Mouse (Mus musculus): ENCODE measurements at regions not wholly inside any gene's neighbourhood (a gene's known extent, or its start where the extent isn't known, plus 50 kb on each side); places are given as distances from the start of the nearest gene placed in this dataset.
"Not testable (repeated sequence)": the region's sequence is repeated elsewhere in the genome, so short reads cannot be mapped to it uniquely, and the experiment has no call there.

DNA sequence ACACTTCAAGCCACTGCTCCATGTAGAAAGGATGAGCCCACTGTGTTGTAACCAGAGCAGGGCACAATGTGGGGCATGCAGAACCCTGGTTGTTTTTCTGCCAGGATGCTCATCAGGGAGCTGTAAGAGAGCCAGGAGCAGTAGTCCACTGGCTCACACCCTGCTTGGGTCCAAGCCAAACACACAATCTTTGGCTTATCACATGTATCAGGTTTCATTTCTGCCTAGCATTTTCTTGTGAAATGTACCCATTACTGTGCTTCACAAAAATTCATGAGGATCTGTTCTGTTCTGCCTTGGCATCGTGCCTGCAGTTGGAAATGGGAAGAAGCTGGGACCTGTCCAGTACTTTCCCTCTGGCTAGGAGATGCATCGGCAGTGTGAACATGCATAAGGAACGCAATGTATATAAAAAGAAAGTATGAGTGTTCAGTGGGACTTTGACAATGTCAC, 491.6 kb upstream of the Igfbp3 start:
- in situ Hi-C loops (cut with MboI; ENCODE audit: low sequenced_read_pairs in 2 of 2, unreplicated experiment in 2 of 2): no loop called here
- no peak overlapping the region for H3K4me3 ChIP-seq (ENCODE audit: insufficient read depth in 1 of 2, low read depth in 1 of 2, low read length in 2 of 2, poor library complexity in 1 of 2, severe bottlenecking in 1 of 2)
- peaks cover 2% of the 10 kb centered on the region; the same call in 1 of the 2 replicates for H3K9me3 ChIP-seq (ENCODE audit: control insufficient read depth, insufficient read depth, low read depth, low read length)
- no peaks in the 10 kb centered on the region for H3K36me3 ChIP-seq (ENCODE audit: control insufficient read depth, insufficient read depth, low read length, poor library complexity, severe bottlenecking)
- H3K4me1 ChIP-seq (ENCODE audit: control insufficient read depth in 2 of 2, insufficient read depth in 2 of 2, low read length in 2 of 2, poor library complexity in 1 of 2): no peaks in the 10 kb centered on the region
- no peak for DNase-seq (ENCODE audit: low read depth, low spot score)
- no peak overlapping the region for H3K27ac ChIP-seq (ENCODE audit: insufficient read depth, low read depth, low read length, poor library complexity, severe bottlenecking)
- TF ChIP-seq CHD2 (IDR thresholded peaks at IDR 0.05; ENCODE audit: low read depth, low read length) (no peak), ZNF384 (IDR thresholded peaks at IDR 0.05; ENCODE audit: low read depth, low read length) (no peak), HCFC1 (IDR thresholded peaks at IDR 0.05; ENCODE audit: borderline replicate concordance, insufficient read depth, low read length) (no peak), ZC3H11A (IDR thresholded peaks at IDR 0.05; ENCODE audit: borderline replicate concordance, low read depth, low read length) (no peak), MAFK (IDR thresholded peaks at IDR 0.05; ENCODE audit: insufficient read depth, low read depth, low read length) (no peak)
- no peak overlapping the region for H3K9ac ChIP-seq (ENCODE audit: insufficient read depth, low read depth, low read length, poor library complexity, severe bottlenecking)

DNA sequence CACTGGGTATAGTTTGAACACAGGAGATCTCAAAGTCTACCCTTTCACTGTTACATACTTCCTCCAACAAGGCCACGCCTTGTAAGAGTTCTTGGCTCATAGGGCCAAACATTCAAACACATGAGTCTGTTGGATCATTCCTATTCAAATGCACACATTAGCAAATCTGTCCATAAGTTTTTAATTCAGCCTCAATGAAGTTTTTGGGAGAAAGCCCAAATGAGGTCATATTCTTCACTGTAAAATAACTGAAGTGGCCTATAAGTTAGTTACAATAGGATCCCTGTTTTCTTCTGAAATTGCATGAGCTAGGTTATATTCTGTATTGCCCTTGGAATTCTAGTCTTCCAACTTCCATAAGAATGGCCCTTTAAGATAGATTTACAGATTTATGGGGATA, 483.9 kb upstream of the Igfbp3 start:
- no peak overlapping the region for H3K4me3 ChIP-seq (ENCODE audit: insufficient read depth in 1 of 2, low read depth in 1 of 2, low read length in 2 of 2, poor library complexity in 1 of 2, severe bottlenecking in 1 of 2)
- no peak for TF ChIP-seq MAFK (IDR thresholded peaks at IDR 0.05; ENCODE audit: insufficient read depth, low read depth, low read length)
- no peak for TF ChIP-seq CHD2 (IDR thresholded peaks at IDR 0.05; ENCODE audit: low read depth, low read length)
- no peak for TF ChIP-seq ZNF384 (IDR thresholded peaks at IDR 0.05; ENCODE audit: low read depth, low read length)
- H3K9me3 ChIP-seq (ENCODE audit: control insufficient read depth, insufficient read depth, low read depth, low read length): no peaks in the 10 kb centered on the region
- H3K9ac ChIP-seq (ENCODE audit: insufficient read depth, low read depth, low read length, poor library complexity, severe bottlenecking): no peak overlapping the region
- no peak for DNase-seq (ENCODE audit: low read depth, low spot score)
- no peaks in the 10 kb centered on the region for H3K4me1 ChIP-seq (ENCODE audit: control insufficient read depth in 2 of 2, insufficient read depth in 2 of 2, low read length in 2 of 2, poor library complexity in 1 of 2)
- no peaks in the 10 kb centered on the region for H3K36me3 ChIP-seq (ENCODE audit: control insufficient read depth, insufficient read depth, low read length, poor library complexity, severe bottlenecking)
- H3K27ac ChIP-seq (ENCODE audit: insufficient read depth, low read depth, low read length, poor library complexity, severe bottlenecking): no peak overlapping the region
- in situ Hi-C loops (cut with MboI; ENCODE audit: low sequenced_read_pairs in 2 of 2, unreplicated experiment in 2 of 2): no loop called here

DNA sequence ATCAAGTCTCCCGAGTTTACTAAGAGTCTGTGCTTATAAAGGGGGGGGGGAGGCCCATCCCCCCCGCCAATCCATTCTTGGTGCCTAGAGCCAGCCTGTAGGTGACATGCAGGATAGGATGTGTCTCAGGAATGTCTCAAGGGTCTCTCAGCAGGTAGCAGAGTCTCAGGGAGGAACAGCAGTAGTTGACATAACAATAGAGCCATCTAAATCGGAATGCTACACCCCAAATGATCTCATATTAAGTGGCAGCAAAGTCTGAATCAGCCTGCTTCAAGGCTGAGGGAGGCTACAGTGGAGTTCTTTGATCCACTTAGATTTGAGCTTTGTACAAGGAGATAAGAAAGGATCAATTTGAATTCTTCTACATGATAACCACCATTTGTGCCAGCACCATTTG, 476.0 kb upstream of the Igfbp3 start:
- H3K9ac ChIP-seq (ENCODE audit: insufficient read depth, low read depth, low read length, poor library complexity, severe bottlenecking); H3K9me3 ChIP-seq (ENCODE audit: control insufficient read depth, insufficient read depth, low read depth, low read length); H3K36me3 ChIP-seq (ENCODE audit: control insufficient read depth, insufficient read depth, low read length, poor library complexity, severe bottlenecking); in situ Hi-C loops (cut with MboI; ENCODE audit: low sequenced_read_pairs in 2 of 2, unreplicated experiment in 2 of 2); H3K4me3 ChIP-seq (ENCODE audit: insufficient read depth in 1 of 2, low read depth in 1 of 2, low read length in 2 of 2, poor library complexity in 1 of 2, severe bottlenecking in 1 of 2); H3K4me1 ChIP-seq (ENCODE audit: control insufficient read depth in 2 of 2, insufficient read depth in 2 of 2, low read length in 2 of 2, poor library complexity in 1 of 2): not testable (repeated sequence)
- H3K27ac ChIP-seq (ENCODE audit: insufficient read depth, low read depth, low read length, poor library complexity, severe bottlenecking): 0 out of 2 replicates have a peak overlapping the region, but pooled peaks have one; percentile 75
- peak; percentile 45; the same call in 1 of the 2 replicates for TF ChIP-seq CHD2 (IDR thresholded peaks at IDR 0.05; ENCODE audit: low read depth, low read length)
- DNase-seq (ENCODE audit: low read depth, low spot score): peak; percentile 25

DNA sequence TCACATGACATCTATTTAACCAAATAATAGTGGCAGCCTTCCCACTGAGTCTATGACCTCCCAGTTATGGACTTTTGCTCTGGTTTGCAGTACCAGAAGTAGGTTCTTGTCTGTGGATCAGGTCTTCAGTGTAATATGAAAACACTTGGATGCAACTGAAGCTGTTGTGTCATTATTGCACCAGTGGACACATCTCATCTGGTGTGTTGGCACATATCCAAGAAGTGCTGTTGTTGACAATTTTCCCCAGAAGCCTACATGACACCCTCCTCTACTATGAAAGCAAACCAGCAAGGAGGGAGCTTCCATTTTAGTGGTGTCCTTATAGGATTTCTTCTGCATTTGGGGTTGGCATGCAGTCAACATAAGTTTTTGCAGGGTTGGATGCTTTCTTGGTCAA, 459.1 kb upstream of the Igfbp3 start:
- no peak for DNase-seq (ENCODE audit: low read depth, low spot score)
- TF ChIP-seq HCFC1 (IDR thresholded peaks at IDR 0.05; ENCODE audit: borderline replicate concordance, insufficient read depth, low read length): no peak
- no peak for TF ChIP-seq ZNF384 (IDR thresholded peaks at IDR 0.05; ENCODE audit: low read depth, low read length)
- TF ChIP-seq MAFK (IDR thresholded peaks at IDR 0.05; ENCODE audit: insufficient read depth, low read depth, low read length): no peak
- no peak for TF ChIP-seq CHD2 (IDR thresholded peaks at IDR 0.05; ENCODE audit: low read depth, low read length)
- TF ChIP-seq ZC3H11A (IDR thresholded peaks at IDR 0.05; ENCODE audit: borderline replicate concordance, low read depth, low read length): no peak

DNA sequence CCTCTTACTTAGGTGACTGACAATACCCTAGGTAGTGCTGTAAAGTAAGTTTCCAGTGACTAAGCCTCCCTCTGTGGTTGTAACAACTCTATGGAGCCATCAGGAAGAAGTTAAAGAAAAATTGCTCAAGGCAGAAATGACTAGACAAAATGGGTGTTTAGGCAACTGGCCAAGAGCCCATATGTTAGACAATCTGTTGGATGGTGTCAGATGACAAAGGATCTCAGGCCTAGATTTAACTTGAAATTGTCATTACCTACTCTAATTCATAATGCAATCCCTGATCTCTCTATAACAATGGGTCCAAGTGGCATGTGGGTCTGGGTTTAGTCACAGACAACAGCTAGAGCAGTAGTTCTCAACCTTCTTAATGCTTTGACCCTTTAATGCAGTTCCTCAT, 416.9 kb upstream of the Igfbp3 start:
- in situ Hi-C loops (cut with MboI; ENCODE audit: low sequenced_read_pairs in 2 of 2, unreplicated experiment in 2 of 2): no loop called here
- no peak overlapping the region for H3K9ac ChIP-seq (ENCODE audit: insufficient read depth, low read depth, low read length, poor library complexity, severe bottlenecking)
- DNase-seq (ENCODE audit: low read depth, low spot score): no peak
- peaks cover 2 to 4% of the 10 kb centered on the region in 2 experiments; a peak in 3 of 4 replicates for H3K4me1 ChIP-seq (ENCODE audit: control insufficient read depth in 2 of 2, insufficient read depth in 2 of 2, low read length in 2 of 2, poor library complexity in 1 of 2)
- no peak overlapping the region for H3K27ac ChIP-seq (ENCODE audit: insufficient read depth, low read depth, low read length, poor library complexity, severe bottlenecking)
- no peak overlapping the region for H3K4me3 ChIP-seq (ENCODE audit: insufficient read depth in 1 of 2, low read depth in 1 of 2, low read length in 2 of 2, poor library complexity in 1 of 2, severe bottlenecking in 1 of 2)
- TF ChIP-seq HCFC1 (IDR thresholded peaks at IDR 0.05; ENCODE audit: borderline replicate concordance, insufficient read depth, low read length) (no peak), CHD2 (IDR thresholded peaks at IDR 0.05; ENCODE audit: low read depth, low read length) (no peak), ZC3H11A (IDR thresholded peaks at IDR 0.05; ENCODE audit: borderline replicate concordance, low read depth, low read length) (no peak), ZNF384 (IDR thresholded peaks at IDR 0.05; ENCODE audit: low read depth, low read length) (no peak), MAFK (IDR thresholded peaks at IDR 0.05; ENCODE audit: insufficient read depth, low read depth, low read length) (no peak)
- no peaks in the 10 kb centered on the region for H3K36me3 ChIP-seq (ENCODE audit: control insufficient read depth, insufficient read depth, low read length, poor library complexity, severe bottlenecking)
- H3K9me3 ChIP-seq (ENCODE audit: control insufficient read depth, insufficient read depth, low read depth, low read length): no peaks in the 10 kb centered on the region

More for the DNA sequence above, 459.1 kb upstream of the Igfbp3 start:
- Histone ChIP-seq H3K4me1 (ENCODE audit: control insufficient read depth in 2 of 2, insufficient read depth in 2 of 2, low read length in 2 of 2, poor library complexity in 1 of 2) (no peaks in the 10 kb centered on the region), H3K9ac (ENCODE audit: insufficient read depth, low read depth, low read length, poor library complexity, severe bottlenecking) (no peak overlapping the region), H3K36me3 (ENCODE audit: control insufficient read depth, insufficient read depth, low read length, poor library complexity, severe bottlenecking) (no peaks in the 10 kb centered on the region), H3K27ac (ENCODE audit: insufficient read depth, low read depth, low read length, poor library complexity, severe bottlenecking) (no peak overlapping the region), H3K9me3 (ENCODE audit: control insufficient read depth, insufficient read depth, low read depth, low read length) (no peaks in the 10 kb centered on the region), H3K4me3 (ENCODE audit: insufficient read depth in 1 of 2, low read depth in 1 of 2, low read length in 2 of 2, poor library complexity in 1 of 2, severe bottlenecking in 1 of 2) (no peak overlapping the region)
- in situ Hi-C loops (cut with MboI; ENCODE audit: low sequenced_read_pairs in 2 of 2, unreplicated experiment in 2 of 2): no loop called here
